Mouse (Mus musculus) heart, embryonic 15.5 days (tissue): Measurements from ENCODE around the gene Six4. TPM values are rescaled to one million over a fixed set of nuclear protein-coding genes. Genes with fewer than 3 reads are reported as not detected.
A peak's percentile ranks its signal among the peaks of the same experiment; 100 is the strongest.

Experiments
- ATAC-seq: fragments of 200-750 bp; cut with Nextera tagmentation; replicated peaks from 2 replicates; pipeline ENCODE4 v1.8.0; 2017; ENCODE audit warnings: low read depth, moderate TSS enrichment; ENCODE audit not compliant: insufficient number of reproducible peaks, insufficient read depth, low FRiP score
- H3K27ac ChIP-seq: fragments of 300-500 bp; sonication (generic); 2 replicates; pipeline ENCODE4 v1.5.1; 2015; ENCODE audit warnings: mild to moderate bottlenecking, inconsistent platforms
- H3K27me3 ChIP-seq: fragments of 300-500 bp; sonication (generic); 2 replicates; pipeline ENCODE4 v1.6.1; 2015; ENCODE audit warnings: inconsistent platforms
- H3K36me3 ChIP-seq: fragments of 300-500 bp; sonication (generic); 2 replicates; pipeline ENCODE4 v1.6.1; 2015; ENCODE audit warnings: mild to moderate bottlenecking, inconsistent platforms
- H3K4me1 ChIP-seq: fragments of 300-500 bp; sonication (generic); replicated peaks from 2 replicates; pipeline ENCODE4 v1.6.1; 2015; ENCODE audit warnings: inconsistent platforms
- H3K4me2 ChIP-seq: fragments of 300-500 bp; sonication (generic); 2 replicates; pipeline ENCODE4 v1.6.1; 2015; ENCODE audit warnings: inconsistent platforms, mild to moderate bottlenecking, moderate library complexity
- H3K4me3 ChIP-seq: fragments of 300-500 bp; sonication (generic); 2 replicates; pipeline ENCODE4 v1.5.1; 2015; ENCODE audit warnings: mild to moderate bottlenecking, inconsistent platforms
- H3K9ac ChIP-seq: fragments of 300-500 bp; sonication (generic); 2 replicates; pipeline ENCODE4 v1.6.1; 2015; ENCODE audit warnings: mild to moderate bottlenecking, inconsistent platforms
- H3K9me3 ChIP-seq: fragments of 300-500 bp; sonication (generic); replicated peaks from 2 replicates; pipeline ENCODE4 v1.6.1; 2016; ENCODE audit warnings: inconsistent platforms
- WGBS: fragments of 180-500 bp; shearing (Covaris S2); methylation state at CpG from one replicate; pipeline ENCODE4 v1.1.7; 2015; ENCODE audit warnings: mixed read lengths; 5-methylcytosine and 5-hydroxymethylcytosine counted together
- polyA plus RNA-seq: library from polyadenylated mRNA; unstranded; fragments of >200 nt; fragmentation: Nextera tagmentation; extraction: Ambion mirVana; gene quantifications from 2 replicates; pipeline ENCODE4 v1.2.1, GENCODE M21; 2015

The Six4 gene
- polyA plus RNA-seq, 1 experiment from 2014 or later: 0.82 TPM

DNA sequence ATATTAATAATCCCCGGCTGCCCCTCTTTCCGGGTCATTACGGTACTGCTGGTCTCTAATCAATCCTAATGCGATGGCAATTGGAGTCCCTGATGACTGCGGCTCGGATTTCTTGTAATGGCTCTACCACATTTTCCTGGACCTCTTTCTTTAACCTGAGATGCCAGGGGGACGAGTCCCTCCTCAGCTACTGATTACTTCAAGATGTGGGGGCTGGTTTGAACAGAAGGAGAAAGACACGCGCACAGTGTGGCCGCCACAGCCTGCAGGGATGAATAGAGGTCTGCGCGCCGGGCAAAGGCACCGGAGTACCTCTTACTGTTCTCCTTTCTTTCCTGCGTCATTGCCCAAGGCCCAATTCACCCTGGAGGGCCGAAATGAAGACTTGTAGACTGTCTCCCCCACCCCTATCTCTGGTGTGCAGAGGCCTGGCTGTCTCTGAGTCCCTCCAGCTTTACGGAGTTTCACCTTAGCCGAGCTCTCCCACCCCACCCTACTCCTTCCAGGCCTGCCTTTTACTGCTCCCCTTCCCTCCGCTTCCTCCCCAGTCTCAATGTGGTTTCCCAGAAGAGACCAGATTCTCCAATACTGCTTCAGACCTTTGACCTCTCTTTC is 61.1 kb downstream of the Six4 start:
- Histone ChIP-seq H3K4me3 (peak overlapping the region; percentile 72; the same call in 1 of the 2 replicates), H3K27me3 (peaks cover 87% of the 10 kb centered on the region), H3K36me3 (no peaks in the 10 kb centered on the region), H3K9ac (0 out of 2 replicates have a peak overlapping the region, but pooled peaks have one; percentile 7), H3K4me2 (peak overlapping the region; percentile 96), H3K27ac (no peak overlapping the region), H3K4me1 (peaks cover 15% of the 10 kb centered on the region), H3K9me3 (no peaks in the 10 kb centered on the region)
- WGBS: 11% methylated on average over 19 of the region's 19 CpGs
- no peak for ATAC-seq

- peaks cover 95% of the 10 kb centered on the region for H3K27me3 ChIP-seq
- peaks cover 24% of the 10 kb centered on the region for H3K4me1 ChIP-seq
- 6% methylated on average over 15 of the region's 15 CpGs for WGBS
- H3K9ac ChIP-seq: no peak overlapping the region
- no peak for ATAC-seq
- H3K27ac ChIP-seq: no peak overlapping the region
- no peak overlapping the region for H3K4me2 ChIP-seq
- no peaks in the 10 kb centered on the region for H3K9me3 ChIP-seq
- H3K36me3 ChIP-seq: no peaks in the 10 kb centered on the region
- no peak overlapping the region for H3K4me3 ChIP-seq
Observed at GRCm38 (mm10) chr12:73050811-73051580, 62.3 kb downstream of the Six4 start.

DNA sequence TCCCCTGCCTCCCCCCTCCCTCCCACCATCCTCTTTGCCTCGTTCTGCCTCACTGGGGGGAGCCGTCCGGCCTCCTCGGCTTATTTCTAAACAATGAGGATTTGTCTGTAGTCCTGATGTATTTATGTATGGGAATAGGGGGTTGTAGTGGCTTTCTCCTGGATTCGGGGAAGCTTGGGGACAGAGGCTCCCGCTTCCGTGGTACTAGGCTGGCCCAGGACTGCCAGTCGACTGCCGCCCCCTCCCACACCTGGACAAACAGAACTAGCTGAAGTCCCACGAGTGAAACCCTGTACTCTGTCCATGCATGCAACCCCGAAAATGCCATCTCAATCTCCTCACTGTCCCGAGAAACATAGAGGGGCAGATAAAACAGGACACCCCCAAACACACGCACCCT is 63.0 kb downstream of the Six4 start:
- Histone ChIP-seq H3K4me3 (no peak overlapping the region), H3K9ac (no peak overlapping the region), H3K4me1 (peaks cover 30% of the 10 kb centered on the region), H3K27me3 (peaks cover 95% of the 10 kb centered on the region), H3K27ac (no peak overlapping the region), H3K36me3 (no peaks in the 10 kb centered on the region), H3K9me3 (no peaks in the 10 kb centered on the region), H3K4me2 (no peak overlapping the region)
- no peak for ATAC-seq
- whole genome bisulfite sequencing: 1% methylated on average over 13 of the region's 13 CpGs

Other genes with a start within 250 kb of the Six4 start
- gene Six6, start 173.6 kb downstream of the Six4 start, polyA plus RNA-seq: not detected in 2 replicates
- 1.9 and 2.1 TPM in 2 replicates for gene 4930447C04Rik, start 172.7 kb downstream of the Six4 start, polyA plus RNA-seq
- gene Six1, start 59.6 kb downstream of the Six4 start, polyA plus RNA-seq: 0.62 and 3.7 TPM in 2 replicates
- 17.7 and 20.1 TPM in 2 replicates for gene Mnat1, start 10.3 kb upstream of the Six4 start, polyA plus RNA-seq
- 12.4 and 13.5 TPM in 2 replicates for gene Trmt5, start 173.3 kb upstream of the Six4 start, polyA plus RNA-seq
- 4.9 and 5.3 TPM in 2 replicates for gene Slc38a6, start 173.3 kb upstream of the Six4 start, polyA plus RNA-seq